Mouse (Mus musculus) erythroblast, adult 5-6 weeks (primary cell): Measurements from ENCODE around the gene Efhc2. TPM values are rescaled to one million over a fixed set of nuclear protein-coding genes. Genes with fewer than 3 reads are reported as not detected.

ENCODE experiments used
- ATAC-seq: replicated peaks from 2 replicates; pipeline ENCODE4 v1.8.0; 2016; ENCODE audit warnings: moderate number of reproducible peaks, mild to moderate bottlenecking, moderate TSS enrichment, inconsistent platforms; ENCODE audit not compliant: poor library complexity, low FRiP score, severe bottlenecking
- total RNA-seq, 2 experiments: library from RNA; stranded (forward) in 1 of 2; stranded (reverse) in 1 of 2; fragments of 150-400 nt in 1 of 2; fragments of 200-764, 138-1000 nt in 1 of 2; gene quantifications; 2 replicates each; pipeline versions ENCODE4 v1.2.3 to v1.2.4; 2015 to 2017; ENCODE audit warnings: low replicate concordance in 2 of 2

The Efhc2 gene
- total RNA-seq (2015; ENCODE audit: low replicate concordance) (not detected in 2 replicates), total RNA-seq (2017; ENCODE audit: low replicate concordance) (not detected in 2 replicates)

- ATAC-seq: no peak
These were observed at the start of gene Efhc2 for GRCm38 (mm10) chrX:17319126-17319583. Efhc2 (minus strand) TSS chrX:17319368.

DNA sequence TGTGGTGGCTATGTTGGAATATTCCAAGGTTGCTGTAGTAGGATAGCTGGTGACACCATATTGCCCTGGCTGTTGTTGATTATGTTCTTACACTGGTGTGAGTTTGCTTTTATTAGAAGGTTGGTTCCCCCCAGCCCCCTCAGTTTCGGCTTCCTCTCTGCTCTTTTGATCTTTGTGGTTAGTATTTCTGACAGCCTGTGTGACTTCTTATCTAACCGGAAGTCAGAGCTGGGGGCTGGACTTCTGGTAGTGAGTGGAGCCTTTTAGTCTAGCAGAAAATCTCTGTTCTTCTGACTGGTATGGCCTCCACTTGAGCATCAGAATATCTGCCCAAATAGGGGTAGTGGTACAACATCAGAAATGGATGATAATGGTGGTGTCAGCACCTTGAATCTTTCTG, 45.9 kb upstream of the Efhc2 start:
- no peak for ATAC-seq

- ATAC-seq: no peak
These were observed 18.8 kb downstream of the Efhc2 start for GRCm38 (mm10) chrX:17300349-17300880.

DNA sequence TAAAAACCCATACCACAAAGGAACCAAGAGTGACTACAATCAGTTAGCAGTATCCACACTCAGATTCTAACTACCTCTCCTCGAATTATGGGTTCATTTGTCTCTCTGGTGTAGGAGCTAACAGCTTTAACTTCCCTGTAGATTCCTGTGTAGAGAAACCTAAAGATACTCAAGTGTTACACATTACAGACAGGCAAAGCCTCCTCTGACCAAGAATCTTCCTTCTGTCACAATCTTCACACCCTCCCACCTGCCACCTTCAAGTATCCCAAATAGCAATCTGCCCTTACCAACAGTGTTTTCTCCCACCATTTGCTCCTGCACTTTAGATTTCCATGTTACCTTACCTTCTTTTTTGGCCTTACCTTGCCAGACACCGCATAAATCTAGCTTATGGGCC, 35.3 kb downstream of the Efhc2 start:
- no peak for ATAC-seq

DNA sequence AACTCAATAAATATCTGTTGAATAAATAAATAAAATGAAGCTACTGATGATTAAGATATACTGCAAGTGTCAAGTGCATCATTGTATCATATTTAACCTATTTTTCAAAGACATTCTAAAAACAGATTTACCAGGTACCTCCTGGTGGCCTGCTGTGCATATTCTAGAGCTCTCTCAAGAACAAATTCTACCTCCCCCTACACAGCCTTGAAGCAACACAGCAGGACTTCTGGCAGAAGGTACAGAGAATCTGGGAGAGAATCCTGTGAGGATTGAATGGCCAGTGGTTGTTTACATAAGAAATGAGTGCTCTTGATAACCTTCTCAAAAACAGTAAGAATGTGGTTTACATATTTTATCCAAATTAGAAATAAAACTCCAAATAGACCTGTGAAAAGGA, 94.0 kb downstream of the Efhc2 start:
- no peak for ATAC-seq

DNA sequence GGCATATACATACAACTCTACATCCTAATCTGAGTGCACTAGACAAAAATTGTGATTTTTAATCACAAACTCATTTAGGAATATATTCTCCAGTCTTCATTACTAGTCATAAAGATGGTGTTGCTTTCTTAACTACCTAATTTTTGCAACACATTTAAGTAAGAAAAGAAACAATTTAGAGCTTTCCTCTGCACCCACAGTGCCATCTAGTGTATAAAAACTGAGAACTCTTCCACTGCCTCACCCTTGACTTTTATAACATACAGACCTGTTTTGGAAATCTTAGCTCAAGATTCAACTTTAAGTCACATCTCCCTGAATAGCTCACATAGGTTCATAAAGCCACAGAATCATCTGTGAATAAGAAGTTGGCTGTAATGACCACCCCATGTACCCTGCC, 101.7 kb downstream of the Efhc2 start:
- no peak for ATAC-seq

GRCm38 (mm10) chrX:17213515-17213914, 105.7 kb downstream of the Efhc2 start:
- ATAC-seq: no peak

GRCm38 (mm10) chrX:17175748-17176147, 143.4 kb downstream of the Efhc2 start:
- no peak for ATAC-seq

DNA sequence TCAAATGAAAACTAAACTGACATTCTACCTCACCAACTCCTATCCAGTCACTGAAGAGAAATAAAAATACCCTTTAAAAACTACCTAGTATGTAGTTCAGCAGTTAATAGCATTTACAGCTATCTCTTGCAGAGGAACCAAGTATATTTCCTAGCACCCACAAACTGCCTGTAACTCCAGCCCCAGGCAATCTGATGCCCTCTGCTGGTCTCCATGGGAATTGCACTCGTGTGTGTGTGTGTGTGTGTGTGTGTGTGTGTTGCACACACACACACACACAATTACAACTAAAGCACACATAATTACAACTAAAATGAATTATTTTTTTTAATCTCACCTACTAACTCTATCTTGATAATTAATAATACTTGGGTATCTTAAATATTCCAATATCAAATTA, 153.5 kb downstream of the Efhc2 start:
- no peak for ATAC-seq
